In genomic region chr16:90072651-90073050, GRCm38 (mm10) we compare ENCODE assay signal across 8 mouse cellular contexts.
DNase-seq lines count a peak whose midpoint lies in the region; ATAC-seq and TF ChIP-seq lines count a peak whose summit lies in the region.

No protein-coding gene starts in this region.

- peak overlapping the region; percentile 37 for H3K9ac ChIP-seq in forebrain, embryonic 14.5 days (ENCODE audit: low read length)
- H3K9ac ChIP-seq in intestine, embryonic 15.5 days: no peak overlapping the region
- H3K9ac ChIP-seq in lung, embryonic 16.5 days (ENCODE audit: low read length): no peak overlapping the region

- H3K4me3 ChIP-seq in thymus, adult 2 months (ENCODE audit: control insufficient read depth, insufficient read depth, low read length): no peak overlapping the region
- no peak overlapping the region for H3K4me3 ChIP-seq in forebrain, embryonic 14.5 days (ENCODE audit: low read depth, low read length)
- H3K4me3 ChIP-seq in intestine, embryonic 15.5 days (replicated peaks): no peak overlapping the region
- H3K4me3 ChIP-seq in lung, embryonic 16.5 days (ENCODE audit: low read length): peak overlapping the region; percentile 22

- no peak overlapping the region for H3K27ac ChIP-seq in thymus, adult 2 months (ENCODE audit: control insufficient read depth, insufficient read depth, low read length)
- peak overlapping the region; percentile 44; the same call in 1 of the 2 replicates for H3K27ac ChIP-seq in forebrain, embryonic 14.5 days (ENCODE audit: low read depth, low read length)
- no peak overlapping the region for H3K27ac ChIP-seq in intestine, embryonic 15.5 days
- no peak overlapping the region for H3K27ac ChIP-seq in lung, embryonic 16.5 days (ENCODE audit: low read length)

- 19% methylated on average over 15 of the region's 15 CpGs for WGBS in thymus, adult 2 months
- 14% methylated on average over 15 of the region's 15 CpGs for WGBS in forebrain, embryonic 14.5 days
- 10% methylated on average over 15 of the region's 15 CpGs for WGBS in intestine, embryonic 15.5 days
- WGBS in lung, embryonic 16.5 days: 5% methylated on average over 15 of the region's 15 CpGs

- peak; percentile 33 for DNase-seq in thymus, adult 2 months
- no peak for DNase-seq in thymus, adult 18-20 months
- DNase-seq in forebrain, embryonic 14.5 days (ENCODE audit: low spot score): peak; percentile 86
- DNase-seq in retina, embryonic 14.5 days (ENCODE audit: low spot score): peak; percentile 82
- DNase-seq in left cerebral cortex, adult 8-10 months (ENCODE audit: low spot score in 2 of 2): no peak
- no peak for DNase-seq in cerebellum, postnatal 4 days (ENCODE audit: low spot score in 2 of 2)

- no peaks in the 10 kb centered on the region for H3K9me3 ChIP-seq in forebrain, embryonic 14.5 days (replicated peaks; ENCODE audit: control insufficient read depth, low read length)
- H3K9me3 ChIP-seq in intestine, embryonic 15.5 days: no peaks in the 10 kb centered on the region
- H3K9me3 ChIP-seq in lung, embryonic 16.5 days (ENCODE audit: control insufficient read depth, low read length): no peaks in the 10 kb centered on the region

- TF ChIP-seq POLR2A in thymus, adult 2 months (IDR thresholded peaks at IDR 0.05; ENCODE audit: control insufficient read depth, extremely low read depth, insufficient read depth, low read length, poor library complexity): no peak

- H3K36me3 ChIP-seq in thymus, adult 2 months (ENCODE audit: control insufficient read depth, insufficient read depth, low read length): no peaks in the 10 kb centered on the region
- H3K36me3 ChIP-seq in forebrain, embryonic 14.5 days (ENCODE audit: control insufficient read depth, insufficient read depth, low read length): no peaks in the 10 kb centered on the region
- no peaks in the 10 kb centered on the region for H3K36me3 ChIP-seq in intestine, embryonic 15.5 days
- H3K36me3 ChIP-seq in lung, embryonic 16.5 days (ENCODE audit: control insufficient read depth, insufficient read depth, low read length): no peaks in the 10 kb centered on the region

- H3K4me1 ChIP-seq in thymus, adult 2 months (replicated peaks; ENCODE audit: control insufficient read depth, insufficient read depth, low read length): peaks cover 12% of the 10 kb centered on the region
- H3K4me1 ChIP-seq in forebrain, embryonic 14.5 days (ENCODE audit: control insufficient read depth, insufficient read depth, low read length): peaks cover 23% of the 10 kb centered on the region
- H3K4me1 ChIP-seq in intestine, embryonic 15.5 days (replicated peaks): peaks cover 16% of the 10 kb centered on the region
- peaks cover 19% of the 10 kb centered on the region for H3K4me1 ChIP-seq in lung, embryonic 16.5 days (replicated peaks; ENCODE audit: control insufficient read depth, insufficient read depth, low read length)

- TF ChIP-seq CTCF in thymus, adult 2 months (IDR thresholded peaks at IDR 0.05; ENCODE audit: borderline replicate concordance, control insufficient read depth, extremely low read depth, insufficient read depth, low read length, poor library complexity): no peak

- H3K27me3 ChIP-seq in thymus, adult 2 months (ENCODE audit: control insufficient read depth, insufficient read depth, low read length): no peaks in the 10 kb centered on the region
- H3K27me3 ChIP-seq in forebrain, embryonic 14.5 days (replicated peaks; ENCODE audit: control insufficient read depth, insufficient read depth, low read length): no peaks in the 10 kb centered on the region
- no peaks in the 10 kb centered on the region for H3K27me3 ChIP-seq in intestine, embryonic 15.5 days (replicated peaks)
- H3K27me3 ChIP-seq in lung, embryonic 16.5 days (ENCODE audit: control insufficient read depth, insufficient read depth, low read depth, low read length): no peaks in the 10 kb centered on the region

- peak; percentile 40; the same call in 1 of the 2 replicates for ATAC-seq in forebrain, embryonic 14.5 days
- peak; percentile 42 for ATAC-seq in intestine, embryonic 15.5 days
- peak; percentile 78 for ATAC-seq in lung, embryonic 16.5 days (ENCODE audit: low read depth)

- peak overlapping the region; percentile 28; the same call in 1 of the 2 replicates for H3K4me2 ChIP-seq in forebrain, embryonic 14.5 days (ENCODE audit: low read length)
- peak overlapping the region; percentile 24; the same call in 1 of the 2 replicates for H3K4me2 ChIP-seq in intestine, embryonic 15.5 days (replicated peaks)
- peak overlapping the region; percentile 42 for H3K4me2 ChIP-seq in lung, embryonic 16.5 days (ENCODE audit: low read depth, low read length)

Comparison
In these comparisons a context has a peak if more than half of its experiments do, and no peak if none do; other contexts are left out.
1. DNase-seq: peak in thymus, adult 2 months (single experiment), forebrain, embryonic 14.5 days (single experiment) and retina, embryonic 14.5 days (single experiment); none in thymus, adult 18-20 months (0 of 2), left cerebral cortex, adult 8-10 months (0 of 2) and cerebellum, postnatal 4 days (0 of 2).
2. Peak in every context shown above with its lines, with median percentiles within 50 percentile points of each other: ATAC-seq and H3K4me2 ChIP-seq.